Mouse (Mus musculus) C2C12 (cell line): ENCODE measurements around the gene Chrna3. TPM values are rescaled to one million over a fixed set of nuclear protein-coding genes. Genes with fewer than 3 reads are reported as not detected.

ENCODE experiments used
- H3K27me3 ChIP-seq: one replicate; pipeline ENCODE4 v1.6.1; 2011; ENCODE audit not compliant: control insufficient read depth, insufficient read depth, insufficient read length
- H3K36me3 ChIP-seq: one replicate; pipeline ENCODE4 v1.6.1; 2011; ENCODE audit not compliant: control insufficient read depth, insufficient read depth
- H3K4me3 ChIP-seq: one replicate; pipeline ENCODE4 v1.5.1; 2011; ENCODE audit warnings: mild to moderate bottlenecking, control low read depth; ENCODE audit not compliant: poor library complexity, insufficient read depth, severe bottlenecking
- H3K79me2 ChIP-seq: one replicate; pipeline ENCODE4 v1.6.1; 2011; ENCODE audit not compliant: control insufficient read depth, insufficient read depth
- H3K79me3 ChIP-seq: one replicate; pipeline ENCODE4 v1.6.1; 2011; ENCODE audit warnings: low read depth, control low read depth
- H3ac ChIP-seq: one replicate; pipeline ENCODE3; 2011; ENCODE audit warnings: low read depth; ENCODE audit not compliant: control insufficient read depth, insufficient read length
- CEBPB ChIP-seq: IDR thresholded peaks from one replicate; pipeline ENCODE4 v1.6.1; 2011; ENCODE audit warnings: low read depth, mild to moderate bottlenecking, control low read depth, moderate library complexity
- CTCF ChIP-seq: IDR thresholded peaks from one replicate; pipeline ENCODE4 v1.5.1; 2011; ENCODE audit not compliant: control insufficient read depth, insufficient read depth, insufficient read length
- FOSL1 ChIP-seq: IDR thresholded peaks from one replicate; pipeline ENCODE4 v1.8.0; 2011; ENCODE audit warnings: mild to moderate bottlenecking, low read length; ENCODE audit not compliant: poor library complexity, insufficient read depth, severe bottlenecking
- MAX ChIP-seq: IDR thresholded peaks from one replicate; pipeline ENCODE4 v1.6.1; 2011; ENCODE audit warnings: mild to moderate bottlenecking, control low read depth
- MYOD1 ChIP-seq: IDR thresholded peaks from one replicate; pipeline ENCODE4 v1.6.1; 2011; ENCODE audit warnings: low read depth; ENCODE audit not compliant: control insufficient read depth, insufficient read length
- MYOG ChIP-seq: IDR thresholded peaks from one replicate; pipeline ENCODE4 v1.6.1; 2011; ENCODE audit not compliant: control insufficient read depth, insufficient read length; ENCODE audit errors: extremely low read depth
- USF1 ChIP-seq: IDR thresholded peaks from one replicate; pipeline ENCODE4 v1.6.1; 2011; ENCODE audit warnings: low read depth, mild to moderate bottlenecking, control low read depth, moderate library complexity
- long read RNA-seq, 2 experiments: library from polyadenylated mRNA; unstranded; transcript quantifications; one replicate each; pipeline ENCODE4 v2.0.0; 2019 to 2020
- polyA plus RNA-seq: library from polyadenylated mRNA; unstranded; fragments of >200 nt; fragmentation: generic; extraction: Trizol; gene quantifications from one replicate; pipeline ENCODE4 v1.2.1, GENCODE M21; 2012; ENCODE audit warnings: missing spikeins

Gene Chrna3
- polyA plus RNA-seq: not detected
- long read RNA-seq, experiment 1: 0 reads
- long read RNA-seq, experiment 2: 0 reads

GRCm38 (mm10) chr9:55026275-55026663 lies at the start of gene Chrna3:
Chrna3 (minus strand) TSS chr9:55026562.
- Histone ChIP-seq H3K79me2 (no peaks in the 10 kb centered on the region), H3K27me3 (peaks cover 30% of the 10 kb centered on the region), H3K79me3 (no peaks in the 10 kb centered on the region), H3K4me3 (no peak within 1 kb of the TSS), H3ac (no peak within 1 kb of the TSS), H3K36me3 (no peaks in the 10 kb centered on the region)
- no peak for TF ChIP-seq MYOD1
- TF ChIP-seq FOSL1: no peak
- TF ChIP-seq MYOG: no peak
- no peak for TF ChIP-seq MAX
- no peak for TF ChIP-seq CTCF
- no peak for TF ChIP-seq CEBPB

- Histone ChIP-seq H3K36me3 (no peaks in the 10 kb centered on the region), H3K27me3 (peaks cover 8% of the 10 kb centered on the region), H3K4me3 (no peak overlapping the region), H3K79me3 (no peaks in the 10 kb centered on the region), H3K79me2 (no peaks in the 10 kb centered on the region), H3ac (no peak overlapping the region)
- TF ChIP-seq CEBPB (no peak), MAX (no peak), USF1 (no peak), FOSL1 (no peak), MYOG (no peak), MYOD1 (no peak), CTCF (no peak)
Observed at GRCm38 (mm10) chr9:55067965-55068265, 41.6 kb upstream of the Chrna3 start.

- H3K4me3 ChIP-seq: no peak overlapping the region
- H3K79me3 ChIP-seq: no peaks in the 10 kb centered on the region
- peaks cover 11% of the 10 kb centered on the region for H3K27me3 ChIP-seq
- no peak for TF ChIP-seq CTCF
- no peak for TF ChIP-seq MAX
- TF ChIP-seq MYOD1: no peak
- no peak for TF ChIP-seq MYOG
- no peak for TF ChIP-seq CEBPB
- TF ChIP-seq USF1: no peak
- no peak for TF ChIP-seq FOSL1
- no peaks in the 10 kb centered on the region for H3K36me3 ChIP-seq
- no peak overlapping the region for H3ac ChIP-seq
- no peaks in the 10 kb centered on the region for H3K79me2 ChIP-seq
Observed at GRCm38 (mm10) chr9:55067260-55067964, 41.0 kb upstream of the Chrna3 start.

GRCm38 (mm10) chr9:55065241-55065640 lies 38.9 kb upstream of the Chrna3 start:
- TF ChIP-seq MYOG (no peak), MYOD1 (no peak), FOSL1 (no peak), MAX (no peak), USF1 (no peak), CEBPB (no peak), CTCF (no peak)
- Histone ChIP-seq H3K36me3 (no peaks in the 10 kb centered on the region), H3ac (no peak overlapping the region), H3K4me3 (no peak overlapping the region), H3K79me3 (no peaks in the 10 kb centered on the region), H3K27me3 (peaks cover 20% of the 10 kb centered on the region), H3K79me2 (no peaks in the 10 kb centered on the region)

GRCm38 (mm10) chr9:55058067-55058466 lies 31.7 kb upstream of the Chrna3 start:
- no peaks in the 10 kb centered on the region for H3K36me3 ChIP-seq
- H3K4me3 ChIP-seq: no peak overlapping the region
- H3K79me2 ChIP-seq: no peaks in the 10 kb centered on the region
- no peaks in the 10 kb centered on the region for H3K79me3 ChIP-seq
- TF ChIP-seq MYOD1 (no peak), MYOG (no peak), CTCF (no peak), FOSL1 (no peak), MAX (no peak), CEBPB (no peak), USF1 (no peak)
- H3K27me3 ChIP-seq: peaks cover 21% of the 10 kb centered on the region
- no peak overlapping the region for H3ac ChIP-seq
